Mouse (Mus musculus) heart, postnatal 0 days (tissue): ENCODE data around the gene Per1. TPM values are rescaled to one million over a fixed set of nuclear protein-coding genes. Genes with fewer than 3 reads are reported as not detected.

ENCODE experiments used
- ATAC-seq: fragments of 200-750 bp; cut with Nextera tagmentation; 2 replicates; pipeline ENCODE4 v1.8.0; 2017; ENCODE audit warnings: low read depth, moderate number of reproducible peaks, moderate library complexity; ENCODE audit not compliant: insufficient read depth
- DNase-seq: peaks from one replicate; pipeline ENCODE4 v3.0.0-alpha.2; 2016; ENCODE audit warnings: low spot score
- H3K27ac ChIP-seq: fragments of 300-500 bp; sonication (generic); 2 replicates; pipeline ENCODE4 v1.5.1; 2014; ENCODE audit warnings: low read depth, mild to moderate bottlenecking
- H3K27me3 ChIP-seq: fragments of 300-500 bp; sonication (generic); 2 replicates; pipeline ENCODE4 v1.6.1; 2014; ENCODE audit warnings: low read length, mixed read lengths; ENCODE audit not compliant: control insufficient read depth, insufficient read depth
- H3K36me3 ChIP-seq: fragments of 300-500 bp; sonication (generic); replicated peaks from 2 replicates; pipeline ENCODE4 v1.6.1; 2014; ENCODE audit warnings: low read length, mixed read lengths; ENCODE audit not compliant: control insufficient read depth, insufficient read depth
- H3K4me1 ChIP-seq: fragments of 300-500 bp; sonication (generic); 2 replicates; pipeline ENCODE4 v1.6.1; 2014; ENCODE audit warnings: antibody characterized with exemption; ENCODE audit not compliant: control insufficient read depth, insufficient read depth
- H3K4me2 ChIP-seq: fragments of 300-500 bp; sonication (generic); 2 replicates; pipeline ENCODE4 v1.6.1; 2014; ENCODE audit warnings: low read depth, mild to moderate bottlenecking, low read length, moderate library complexity
- H3K4me3 ChIP-seq: fragments of 300-500 bp; sonication (generic); 2 replicates; pipeline ENCODE4 v1.5.1; 2014; ENCODE audit warnings: low read depth, low read length
- H3K9ac ChIP-seq: fragments of 300-500 bp; sonication (generic); replicated peaks from 2 replicates; pipeline ENCODE4 v1.6.1; 2014; ENCODE audit warnings: low read depth, low read length, mixed read lengths
- H3K9me3 ChIP-seq: fragments of 300-500 bp; sonication (generic); replicated peaks from 2 replicates; pipeline ENCODE4 v1.6.1; 2016; ENCODE audit warnings: low read length; ENCODE audit not compliant: control insufficient read depth
- CTCF ChIP-seq: IDR thresholded peaks from 2 replicates; pipeline ENCODE4 v1.5.1; 2016; ENCODE audit warnings: antibody characterized with exemption, control low read depth, low read depth
- EP300 ChIP-seq: IDR thresholded peaks from 2 replicates; pipeline ENCODE4 v1.6.1; 2016; ENCODE audit warnings: antibody characterized with exemption, low read depth
- WGBS: fragments of 180-500 bp; shearing (Covaris S2); extraction: QIAGEN DNeasy Blood & Tissue Kit; methylation state at CpG from one replicate; pipeline ENCODE4 v1.1.7; 2014; 5-methylcytosine and 5-hydroxymethylcytosine counted together
- polyA plus RNA-seq: library from polyadenylated mRNA; unstranded; fragments of >200 nt; fragmentation: Nextera tagmentation; extraction: Ambion mirVana; gene quantifications from 2 replicates; pipeline ENCODE4 v1.2.1, GENCODE M21; 2015
- total RNA-seq: library from RNA; depleted of rRNA; stranded (reverse); fragments of >200 nt; gene quantifications from 2 replicates; pipeline ENCODE4 v1.2.3, GENCODE M21; 2014; ENCODE audit warnings: low replicate concordance

Per1 gene
- total and polyA plus RNA-seq, 2 experiments from 2014 or later: 8.1 to 76.8 TPM

DNA sequence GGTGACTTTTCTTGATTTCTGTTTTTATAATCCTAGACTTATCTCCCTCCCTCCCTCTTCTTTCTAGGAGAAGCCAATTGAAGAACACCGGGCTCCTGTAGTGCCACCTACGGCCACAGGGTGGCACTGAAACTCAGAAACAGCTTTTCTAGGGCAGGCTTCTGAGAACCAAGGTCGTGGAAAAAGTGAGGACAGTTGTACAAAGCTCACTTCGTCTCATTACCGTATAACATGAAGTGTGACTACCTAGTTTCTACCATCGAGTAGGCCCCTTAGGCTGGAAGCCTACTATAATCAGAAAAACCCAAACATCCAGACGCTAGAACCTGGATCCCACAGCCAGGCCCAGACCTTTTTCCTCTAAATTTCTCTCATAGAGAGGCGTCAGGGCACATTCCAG lies 28.1 kb upstream of the Per1 start:
- Histone ChIP-seq H3K4me3 (no peak overlapping the region), H3K27me3 (no peaks in the 10 kb centered on the region), H3K36me3 (no peaks in the 10 kb centered on the region), H3K9me3 (no peaks in the 10 kb centered on the region), H3K4me2 (peak overlapping the region; percentile 59; the same call in 1 of the 2 replicates), H3K27ac (peak overlapping the region; percentile 75), H3K9ac (peak overlapping the region; percentile 41; the same call in 1 of the 2 replicates), H3K4me1 (peaks cover 31% of the 10 kb centered on the region)
- ATAC-seq (peak; percentile 22; the same call in 1 of the 2 replicates), DNase-seq (peak; percentile 94)
- WGBS: 5% methylated on average over 8 of the region's 8 CpGs
- peak; percentile 87 for TF ChIP-seq CTCF
- no peak for TF ChIP-seq EP300

DNA sequence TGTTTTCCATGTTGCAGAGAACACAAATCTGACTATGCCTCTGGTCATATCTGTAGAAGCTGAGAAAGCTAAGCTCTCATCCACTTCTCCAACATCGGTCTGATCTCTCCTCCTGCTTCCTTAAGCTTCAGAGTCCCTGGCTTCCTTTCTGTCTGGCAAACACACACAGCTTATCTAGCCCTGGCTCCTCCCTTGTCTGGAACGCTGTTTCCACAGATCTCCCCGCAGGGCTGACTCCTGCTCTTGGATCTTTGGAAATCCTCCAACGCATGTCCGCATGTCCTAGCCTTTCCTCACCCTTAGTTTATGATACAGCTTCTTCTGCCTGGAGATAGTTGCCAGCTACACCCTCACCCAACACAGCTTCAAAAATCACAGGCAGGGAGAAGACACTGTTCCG lies 27.4 kb upstream of the Per1 start:
- Histone ChIP-seq H3K9ac (peak overlapping the region; percentile 44), H3K4me2 (peak overlapping the region; percentile 28), H3K36me3 (no peaks in the 10 kb centered on the region), H3K9me3 (no peaks in the 10 kb centered on the region), H3K4me3 (0 out of 2 replicates have a peak overlapping the region, but pooled peaks have one; percentile 8), H3K27ac (peak overlapping the region; percentile 75), H3K4me1 (peaks cover 30% of the 10 kb centered on the region), H3K27me3 (no peaks in the 10 kb centered on the region)
- TF ChIP-seq EP300 (no peak; the same call in 1 of the 2 replicates), CTCF (no peak)
- ATAC-seq: no peak
- WGBS: 6% methylated on average over 6 of the region's 6 CpGs
- DNase-seq: peak; percentile 78

DNA sequence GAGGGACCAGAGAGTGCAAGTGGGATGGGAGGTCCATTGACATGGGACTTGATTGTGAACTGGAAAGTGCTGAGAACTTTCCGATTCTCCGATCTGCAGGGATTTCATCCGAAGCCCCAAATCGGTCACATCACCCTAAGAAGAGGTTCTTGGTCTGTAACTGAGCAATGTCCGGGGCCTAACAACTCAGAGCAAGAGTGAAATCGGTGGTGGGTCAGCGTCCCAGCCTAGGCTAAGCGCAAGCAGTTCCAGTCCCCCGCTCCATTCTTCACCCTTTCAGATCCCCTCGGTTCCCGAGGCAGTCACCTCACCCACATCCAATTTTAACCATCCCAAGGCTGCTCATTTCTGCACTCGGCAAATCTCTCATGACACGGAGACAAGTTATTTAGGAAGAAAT lies 24.9 kb upstream of the Per1 start:
- TF ChIP-seq EP300 (no peak), CTCF (no peak)
- Histone ChIP-seq H3K36me3 (no peaks in the 10 kb centered on the region), H3K9me3 (no peaks in the 10 kb centered on the region), H3K27ac (peak overlapping the region; percentile 82), H3K4me2 (peak overlapping the region; percentile 89), H3K4me1 (peaks cover 22% of the 10 kb centered on the region), H3K27me3 (no peaks in the 10 kb centered on the region), H3K4me3 (peak overlapping the region; percentile 61), H3K9ac (peak overlapping the region; percentile 70)
- WGBS: 1% methylated on average over 13 of the region's 13 CpGs
- DNase-seq: no peak
- ATAC-seq: no peak

DNA sequence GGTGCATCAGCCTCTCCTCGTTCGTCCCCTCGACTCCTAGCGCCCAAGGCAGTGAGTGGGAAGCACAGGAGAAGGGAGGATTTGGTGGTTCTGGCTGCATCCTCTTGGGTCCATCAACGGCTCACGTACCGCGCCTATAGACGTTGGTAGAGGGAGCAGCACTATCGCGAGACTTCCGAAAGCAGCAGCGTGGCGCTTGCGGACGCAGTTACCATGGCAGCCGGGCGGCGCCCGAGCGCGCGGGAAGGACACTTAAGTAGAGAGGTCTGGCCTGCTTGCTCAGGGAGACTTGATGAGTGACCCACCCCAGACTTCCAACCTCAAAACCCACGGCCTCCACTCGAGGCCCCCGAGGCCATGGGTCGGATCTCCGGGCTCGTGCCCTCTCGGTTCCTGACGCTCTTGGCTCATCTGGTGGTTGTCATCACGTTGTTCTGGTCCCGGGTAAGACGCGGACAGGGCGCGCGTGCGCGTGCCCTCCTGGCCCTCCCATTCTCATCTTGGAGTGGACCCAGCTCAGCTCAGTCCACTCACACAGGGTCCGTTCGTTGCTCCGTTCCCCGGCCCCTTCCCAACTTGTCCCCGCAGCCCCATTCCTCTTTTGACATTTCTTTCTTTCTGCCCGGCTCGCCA lies 24.3 kb upstream of the Per1 start, which contains the start of gene Tmem107:
Gene Tmem107, plus strand, starts transcription at position 217 of the 633 bp plus-strand sequence.
- Histone ChIP-seq H3K4me3 (peak within 1 kb of the TSS; percentile 61), H3K36me3 (no peaks in the 10 kb centered on the region), H3K9me3 (no peaks in the 10 kb centered on the region), H3K27me3 (no peaks in the 10 kb centered on the region), H3K4me1 (peaks cover 22% of the 10 kb centered on the region), H3K27ac (peak within 1 kb of the TSS; percentile 82), H3K4me2 (peak within 1 kb of the TSS; percentile 89), H3K9ac (peak within 1 kb of the TSS; percentile 70)
- DNase-seq (peak; percentile 94), ATAC-seq (peak; percentile 73)
- TF ChIP-seq EP300 (peak; percentile 89), CTCF (no peak)
- under 1% methylated on average over 47 of the region's 47 CpGs for WGBS

DNA sequence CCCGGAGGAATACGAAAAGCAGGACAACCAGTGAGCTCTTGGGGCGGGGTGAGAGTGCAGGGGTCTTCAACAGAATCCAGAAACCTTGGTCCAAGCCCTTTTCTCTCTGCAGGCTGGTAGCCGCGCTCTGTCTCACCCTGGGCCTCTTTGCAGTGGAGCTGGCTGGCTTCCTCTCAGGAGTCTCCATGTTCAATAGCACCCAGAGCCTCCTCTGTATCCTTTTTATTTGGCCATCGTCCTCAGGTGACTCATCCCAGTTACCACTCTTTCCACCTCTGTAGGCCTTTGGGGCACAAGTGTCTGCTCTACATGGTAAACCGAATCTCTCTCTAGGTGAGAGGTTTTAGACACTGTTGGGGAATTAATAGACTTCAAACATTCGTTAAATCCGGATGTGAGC lies 23.8 kb upstream of the Per1 start:
- 23% methylated on average over 9 of the region's 9 CpGs for WGBS
- ATAC-seq (no peak), DNase-seq (no peak)
- Histone ChIP-seq H3K27me3 (no peaks in the 10 kb centered on the region), H3K4me2 (peak overlapping the region; percentile 89), H3K9ac (peak overlapping the region; percentile 70; the same call in 1 of the 2 replicates), H3K4me1 (peaks cover 17% of the 10 kb centered on the region), H3K36me3 (no peaks in the 10 kb centered on the region), H3K9me3 (no peaks in the 10 kb centered on the region), H3K4me3 (peak overlapping the region; percentile 61), H3K27ac (peak overlapping the region; percentile 82)
- no peak for TF ChIP-seq CTCF
- TF ChIP-seq EP300: no peak
